Mouse (Mus musculus) adrenal gland, postnatal 14 days (tissue): ENCODE data around the gene Steap3. TPM values are rescaled to one million over a fixed set of nuclear protein-coding genes. Genes with fewer than 3 reads are reported as not detected.

Source experiments
- DNase-seq: peaks from one replicate; pipeline ENCODE4 v3.0.0; 2021; ENCODE audit warnings: mixed read lengths
- total RNA-seq: library from RNA; stranded (reverse); gene quantifications from 2 replicates; pipeline ENCODE4 v1.2.3, GENCODE M21; 2021

Gene Steap3
- total RNA-seq, 1 experiment from 2014 or later = 29.6 TPM

- DNase-seq = no peak
Observed at GRCm38 (mm10) chr1:120198942-120199341, 73.6 kb downstream of the Steap3 start.

DNA sequence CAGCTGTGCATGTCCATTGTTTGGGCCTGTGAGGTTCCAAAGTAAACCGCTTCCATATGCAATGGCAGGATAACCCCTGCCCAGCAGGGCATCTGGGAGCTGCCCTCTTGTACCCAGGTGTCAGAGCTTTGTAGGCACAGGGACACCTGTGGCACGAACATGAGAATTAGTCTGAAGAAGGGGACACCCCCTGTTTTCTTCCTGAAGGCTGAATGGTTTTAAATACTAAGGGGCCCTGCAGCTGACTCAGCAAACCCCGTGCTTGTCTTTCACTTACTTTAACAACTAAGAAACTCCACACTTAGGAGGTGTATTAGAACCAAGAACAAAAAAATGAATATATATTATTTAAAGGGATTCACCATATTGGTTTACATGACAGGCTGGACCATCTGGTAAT lies 74.4 kb downstream of the Steap3 start:
- DNase-seq = no peak

- DNase-seq = peak; percentile 92
Observed at GRCm38 (mm10) chr1:120197189-120197588, 75.3 kb downstream of the Steap3 start.

DNA sequence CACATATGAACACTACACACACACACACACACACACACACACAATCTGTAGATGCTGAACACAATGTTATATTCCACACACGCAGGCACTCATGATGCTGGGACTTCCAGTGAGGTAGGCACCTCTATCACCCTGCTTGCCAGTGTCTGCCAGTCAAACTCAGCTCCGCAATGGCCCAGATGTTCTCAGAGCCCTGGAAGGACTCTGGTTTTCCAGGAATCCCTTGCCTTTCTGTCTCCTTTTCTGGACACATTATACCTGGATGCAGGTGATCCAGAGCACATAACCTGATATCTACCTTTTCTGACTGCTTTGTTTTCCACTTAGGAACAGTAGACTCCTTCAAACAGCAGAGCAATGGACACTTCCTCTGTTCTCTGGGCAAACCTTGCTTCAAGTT lies 75.8 kb downstream of the Steap3 start:
- no peak for DNase-seq

DNA sequence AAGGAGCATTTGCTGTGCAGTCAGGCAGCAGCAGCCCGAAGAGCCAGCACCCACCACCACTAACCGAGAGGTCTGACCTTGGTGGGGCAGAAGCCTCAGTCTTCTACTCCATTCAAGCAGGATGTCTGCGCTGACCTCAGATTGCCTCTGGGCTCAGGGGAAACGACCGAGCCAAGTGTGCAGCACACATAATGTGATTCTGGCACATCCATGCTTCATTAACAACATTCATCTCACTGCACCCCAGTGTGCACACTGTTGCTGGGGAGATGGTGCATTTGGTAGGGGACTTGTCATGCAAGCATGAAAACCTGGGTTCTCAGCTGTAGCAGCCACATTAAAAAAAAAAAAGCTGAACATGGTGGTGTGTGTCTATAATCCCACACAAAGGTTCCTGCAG lies 76.6 kb downstream of the Steap3 start:
- no peak for DNase-seq

DNA sequence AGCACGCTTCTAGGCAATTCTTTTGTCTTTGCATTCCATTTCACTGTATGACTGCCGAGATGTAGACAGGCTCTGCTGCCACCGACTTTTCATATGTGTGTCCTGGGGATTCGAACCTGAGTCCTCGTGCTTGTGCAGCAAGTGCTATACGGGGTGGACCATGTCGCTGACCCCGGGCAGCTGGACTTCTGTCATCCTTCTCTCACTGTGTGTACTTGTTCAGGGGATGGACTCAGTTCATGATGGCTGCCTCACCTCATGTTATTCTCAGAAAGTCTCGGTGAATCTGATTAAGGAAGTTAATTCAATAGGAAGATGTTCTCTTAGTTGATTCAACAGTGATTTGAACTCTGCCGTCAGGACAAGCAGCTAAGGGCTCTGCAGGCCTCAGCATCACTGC lies 78.9 kb downstream of the Steap3 start:
- DNase-seq = no peak

DNA sequence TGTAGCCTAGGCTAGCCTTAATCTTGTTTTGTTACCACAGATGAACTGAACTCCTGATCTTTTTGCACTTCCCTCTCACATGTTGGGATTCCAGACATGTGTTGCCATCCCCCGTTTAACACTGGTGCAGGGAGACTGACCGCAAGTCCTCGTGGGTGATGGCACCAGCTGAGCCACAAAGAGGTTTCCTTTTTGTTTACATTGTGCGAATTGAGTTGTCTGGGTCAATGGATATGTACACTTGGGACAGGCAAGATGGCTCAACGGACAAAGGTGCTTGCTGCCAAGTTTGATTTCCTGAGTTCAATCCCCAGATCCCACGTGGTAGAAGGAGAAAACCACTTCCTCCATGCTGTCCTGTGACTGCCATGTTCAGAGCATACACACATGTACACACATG lies 80.2 kb downstream of the Steap3 start:
- no peak for DNase-seq

DNA sequence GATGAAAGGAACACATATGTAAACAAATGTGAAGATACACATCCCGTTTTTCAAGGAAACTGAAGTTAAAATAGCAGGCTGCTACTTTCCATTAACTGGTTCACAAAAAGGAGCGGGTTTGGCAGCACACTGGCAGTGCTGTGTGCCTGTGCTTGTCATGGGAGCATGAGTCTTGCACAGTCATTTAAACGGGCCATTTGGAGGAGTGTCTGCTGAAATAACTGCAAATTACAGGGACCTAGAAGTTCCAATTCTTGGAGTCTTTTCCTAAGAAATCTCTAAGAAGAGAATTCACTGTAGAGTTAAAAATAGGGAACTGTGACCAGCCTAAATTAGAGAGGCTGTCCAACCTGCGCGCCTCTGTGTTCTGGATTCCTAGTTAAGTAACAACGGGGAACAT lies 81.6 kb downstream of the Steap3 start:
- no peak for DNase-seq

- no peak for DNase-seq
Observed at GRCm38 (mm10) chr1:120190300-120190699, 82.2 kb downstream of the Steap3 start.

- DNase-seq = no peak
Observed at GRCm38 (mm10) chr1:120189206-120189605, 83.3 kb downstream of the Steap3 start.

DNA sequence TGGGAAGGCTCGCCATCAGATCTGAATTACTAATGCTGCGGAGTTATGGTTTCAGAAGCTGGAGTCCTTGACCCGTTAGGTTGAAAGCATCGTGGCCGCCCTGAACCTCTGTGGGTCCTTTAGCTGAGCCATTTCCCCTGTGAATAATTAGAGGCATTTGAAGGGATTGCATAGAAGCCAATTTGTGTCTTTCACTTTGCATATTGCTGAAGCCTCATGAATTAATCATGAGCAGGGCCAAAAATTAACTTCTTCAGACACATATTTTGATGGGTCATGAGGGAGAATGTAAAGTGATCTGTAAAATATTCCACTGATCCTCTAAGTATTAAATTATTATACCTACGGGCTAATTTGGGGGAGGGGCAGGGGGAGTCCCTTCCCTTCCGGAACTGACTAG lies 85.4 kb downstream of the Steap3 start:
- DNase-seq = no peak

- DNase-seq = no peak
Observed at GRCm38 (mm10) chr1:120186655-120187054, 85.8 kb downstream of the Steap3 start.

DNA sequence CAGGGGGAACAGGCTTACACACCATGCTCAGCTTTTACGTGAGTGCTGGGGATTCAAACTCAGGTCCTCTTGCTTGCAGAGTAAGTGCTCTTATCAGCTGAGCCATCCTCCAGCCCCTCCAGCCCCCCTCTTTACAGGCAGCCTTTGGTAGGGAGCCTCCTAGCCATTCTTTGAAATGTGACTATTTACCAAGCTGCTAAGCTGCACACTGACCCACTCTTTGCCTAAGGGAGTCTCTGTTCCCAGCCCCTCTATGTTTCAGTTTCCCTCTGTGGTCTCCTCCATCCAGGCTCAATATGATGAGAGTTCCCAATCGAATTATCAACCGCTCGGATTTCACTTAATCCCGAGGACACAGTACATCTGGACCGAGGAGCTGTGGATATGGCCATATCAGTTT lies 86.3 kb downstream of the Steap3 start:
- no peak for DNase-seq

DNA sequence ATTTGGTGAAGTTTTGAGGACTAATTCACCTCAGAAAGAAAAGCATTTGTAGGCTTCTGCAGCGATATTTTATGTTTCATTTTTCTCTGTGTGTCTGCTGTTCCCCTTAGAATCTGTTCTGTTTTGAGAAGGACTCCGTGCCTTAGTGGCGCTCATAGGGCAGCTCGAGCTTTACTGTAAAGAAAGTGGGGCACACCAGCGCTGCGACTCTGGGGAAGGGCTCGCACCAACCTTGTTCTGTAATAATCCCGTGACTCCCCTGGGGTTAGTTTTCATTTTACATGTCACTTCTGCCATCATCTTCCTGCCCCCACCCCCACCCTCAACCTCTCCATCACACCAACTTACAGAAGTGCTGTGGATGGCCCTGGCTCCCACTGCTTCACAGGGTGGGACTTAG lies 95.4 kb downstream of the Steap3 start:
- DNase-seq = no peak

DNA sequence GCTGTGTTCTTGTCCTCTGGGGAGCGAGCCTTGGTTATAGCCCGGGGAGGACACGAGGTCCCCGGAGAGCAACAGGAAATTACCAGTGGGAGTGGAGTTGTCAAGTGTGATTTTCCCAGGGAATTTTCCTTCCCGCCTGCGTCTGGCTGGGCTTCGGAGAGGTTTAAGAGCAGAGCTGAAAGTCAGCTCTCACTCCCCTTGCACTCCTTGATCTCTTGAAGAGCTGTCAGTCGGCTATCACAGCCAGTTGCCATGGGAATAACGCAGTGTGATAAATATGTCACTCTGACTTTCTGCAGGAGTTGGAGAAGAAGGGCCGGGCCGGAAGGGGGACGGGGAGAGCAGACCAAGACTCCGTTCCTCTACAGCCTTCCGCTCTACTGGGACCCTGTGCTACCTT lies 96.2 kb downstream of the Steap3 start:
- DNase-seq = peak; percentile 23

DNA sequence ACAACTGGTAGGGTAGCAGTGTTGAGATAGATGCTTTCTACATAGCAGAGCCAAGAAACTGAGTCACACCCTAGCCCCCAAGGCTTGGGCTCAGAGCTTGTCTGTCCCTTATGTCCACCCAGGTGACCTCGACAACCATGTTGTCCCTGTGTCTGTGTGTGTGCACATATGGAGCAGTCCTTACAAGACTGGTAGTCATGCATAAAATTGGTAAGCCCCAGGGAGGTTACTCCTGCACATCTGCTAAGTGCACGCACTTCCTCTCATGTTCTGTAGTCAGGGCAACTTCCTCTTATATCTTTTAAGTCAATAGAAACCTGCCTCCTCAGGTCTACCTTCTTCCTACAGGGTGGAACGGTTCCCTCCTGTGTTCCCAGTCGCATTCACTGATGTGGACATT lies 97.5 kb downstream of the Steap3 start:
- no peak for DNase-seq

DNA sequence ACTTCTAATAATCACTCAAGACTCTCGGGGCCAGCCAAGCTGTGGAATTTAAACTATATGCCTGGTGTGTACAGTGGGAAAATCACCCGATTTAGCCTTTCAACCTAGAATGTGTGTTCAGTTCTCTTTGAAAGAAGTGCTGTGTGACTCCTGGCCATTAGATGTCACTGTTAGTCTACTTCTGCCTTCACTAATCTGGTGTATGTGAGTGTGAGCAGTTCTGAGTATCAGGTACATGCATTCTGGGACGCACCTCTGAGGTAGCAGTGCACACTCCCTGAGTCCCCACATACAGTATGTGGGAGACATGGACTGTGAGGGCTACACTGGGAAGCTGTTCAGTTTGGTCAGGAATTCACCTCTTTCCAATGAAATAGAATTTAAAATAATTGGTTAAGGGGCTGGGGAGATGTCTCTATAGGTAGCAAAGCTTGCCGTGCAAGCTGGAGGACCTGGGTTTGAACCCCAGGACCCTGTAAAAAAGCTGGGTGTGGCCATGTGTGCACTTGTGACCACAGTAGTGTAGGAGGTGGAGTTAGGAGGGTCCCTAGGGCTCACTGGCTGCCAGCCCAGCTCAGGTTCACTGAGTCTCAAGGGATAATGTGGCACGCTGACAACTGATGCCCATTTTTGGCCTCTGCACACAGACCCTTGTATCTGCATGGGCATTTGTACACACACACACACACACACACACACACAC lies 100.5 kb downstream of the Steap3 start:
- peak; percentile 33 for DNase-seq

DNA sequence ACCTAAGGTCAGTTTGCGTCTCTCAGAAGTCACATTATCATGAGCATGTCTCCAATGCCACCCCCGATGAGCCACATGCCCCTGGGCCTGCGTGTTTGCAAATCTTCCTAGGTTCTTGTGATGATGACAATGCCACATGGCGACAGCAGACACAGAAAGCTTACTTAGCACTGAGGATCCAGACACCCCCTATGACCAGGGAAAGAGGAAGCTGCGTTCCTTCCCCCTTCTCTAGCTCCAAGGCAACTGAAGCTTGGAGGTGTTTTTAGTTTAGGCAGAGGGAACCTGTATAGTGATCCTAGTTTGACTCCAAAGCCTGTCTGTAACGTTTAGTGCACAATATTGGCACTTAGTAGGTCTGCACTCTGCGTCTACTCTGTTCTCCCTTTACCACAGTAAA lies 102.2 kb downstream of the Steap3 start:
- no peak for DNase-seq

DNA sequence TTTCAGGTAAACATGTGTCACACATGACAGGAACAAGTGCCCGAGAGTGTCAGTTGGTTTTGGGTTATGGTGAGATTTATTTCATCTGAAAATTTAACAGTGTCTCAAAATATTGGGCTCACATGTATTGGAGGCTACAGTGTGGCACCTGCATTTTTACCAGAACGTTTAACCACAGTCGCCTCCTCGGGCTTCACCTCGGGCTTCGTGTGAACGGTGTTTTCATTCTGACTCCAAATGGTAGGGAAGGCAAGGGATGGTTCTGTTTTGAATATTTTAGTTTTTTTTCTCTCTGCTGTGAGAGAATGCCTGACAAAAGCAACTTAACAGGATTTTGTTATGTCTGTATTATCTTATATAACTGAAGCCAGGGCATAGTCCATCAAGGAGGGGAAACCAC lies 103.8 kb downstream of the Steap3 start:
- DNase-seq = no peak

GRCm38 (mm10) chr1:120168016-120168415 lies 104.5 kb downstream of the Steap3 start:
- DNase-seq = peak; percentile 39

GRCm38 (mm10) chr1:120162616-120163015 lies 109.9 kb downstream of the Steap3 start:
- no peak for DNase-seq

GRCm38 (mm10) chr1:120161502-120161901 lies 111.0 kb downstream of the Steap3 start:
- DNase-seq = no peak

GRCm38 (mm10) chr1:120158474-120159127 lies 113.9 kb downstream of the Steap3 start:
- DNase-seq = no peak

GRCm38 (mm10) chr1:120155325-120155724 lies 117.2 kb downstream of the Steap3 start:
- peak; percentile 27 for DNase-seq
